Mouse (Mus musculus): ENCODE data around the gene A930009A15Rik.

The A930009A15Rik gene

GRCm38 (mm10) chr10:115569712-115570491, at the start of gene A930009A15Rik:
A930009A15Rik (plus strand) TSS chr10:115569986.
- CTCF ChIA-PET: no interaction called here

- CTCF ChIA-PET: no interaction called here
Measured at GRCm38 (mm10) chr10:115520200-115521080, 49.3 kb upstream of the A930009A15Rik start.

GRCm38 (mm10) chr10:115521081-115521451, 48.7 kb upstream of the A930009A15Rik start:
- CTCF ChIA-PET: no interaction called here

- CTCF ChIA-PET: no interaction called here
Measured at GRCm38 (mm10) chr10:115528892-115529291, 40.9 kb upstream of the A930009A15Rik start.

GRCm38 (mm10) chr10:115529768-115530167, 40.0 kb upstream of the A930009A15Rik start:
- CTCF ChIA-PET: no interaction called here

GRCm38 (mm10) chr10:115530746-115531145, 39.0 kb upstream of the A930009A15Rik start:
- CTCF ChIA-PET: no interaction called here

GRCm38 (mm10) chr10:115542917-115543316, 26.9 kb upstream of the A930009A15Rik start:
- CTCF ChIA-PET: no interaction called here

- CTCF ChIA-PET: no interaction called here
Measured at GRCm38 (mm10) chr10:115550253-115550652, 19.5 kb upstream of the A930009A15Rik start.

- CTCF ChIA-PET: no interaction called here
Measured at GRCm38 (mm10) chr10:115551069-115551468, 18.7 kb upstream of the A930009A15Rik start.

- CTCF ChIA-PET: no interaction called here
Measured at GRCm38 (mm10) chr10:115553352-115554113, 16.3 kb upstream of the A930009A15Rik start.

GRCm38 (mm10) chr10:115555191-115555765, 14.5 kb upstream of the A930009A15Rik start:
- CTCF ChIA-PET: no interaction called here

GRCm38 (mm10) chr10:115556738-115557242, 13.0 kb upstream of the A930009A15Rik start:
- CTCF ChIA-PET: no interaction called here

GRCm38 (mm10) chr10:115561136-115561880, 8.5 kb upstream of the A930009A15Rik start:
- CTCF ChIA-PET: no interaction called here

GRCm38 (mm10) chr10:115562911-115563686, 6.7 kb upstream of the A930009A15Rik start:
- CTCF ChIA-PET: no interaction called here

- CTCF ChIA-PET: no interaction called here
Measured at GRCm38 (mm10) chr10:115563961-115564360, 5.8 kb upstream of the A930009A15Rik start.

- CTCF ChIA-PET: no interaction called here
Measured at GRCm38 (mm10) chr10:115570577-115570976, 791 bp downstream of the A930009A15Rik start.

- CTCF ChIA-PET: no interaction called here
Measured at GRCm38 (mm10) chr10:115571317-115571716, 1.5 kb downstream of the A930009A15Rik start.

- CTCF ChIA-PET: no interaction called here
Measured at GRCm38 (mm10) chr10:115571734-115572440, 2.1 kb downstream of the A930009A15Rik start.

GRCm38 (mm10) chr10:115579076-115579475, 9.3 kb downstream of the A930009A15Rik start:
- CTCF ChIA-PET: no interaction called here

GRCm38 (mm10) chr10:115579494-115579893, 9.7 kb downstream of the A930009A15Rik start:
- CTCF ChIA-PET: no interaction called here
